Mouse (Mus musculus): Measurements from ENCODE around the gene Rpusd2. TPM values are rescaled to one million over a fixed set of nuclear protein-coding genes. Genes with fewer than 3 reads are reported as not detected.

Rpusd2 gene
- total and polyA plus RNA-seq, 3 experiments = 15.5 to 18.6 TPM; not detected in 1

- Histone ChIP-seq H3K4me3 (ENCODE audit: control insufficient read depth in 1 of 2, insufficient read depth in 1 of 2, low read depth in 2 of 2, low read length in 2 of 2) (no peak overlapping the region), H3K36me3 (ENCODE audit: control insufficient read depth in 1 of 2, insufficient read depth in 2 of 2, low read length in 2 of 2) (peaks cover 2 to 44% of the 10 kb centered on the region in 2 experiments; a peak in 3 of 4 replicates), H3K79me2 (ENCODE audit: control insufficient read depth, insufficient read depth, low read length, poor library complexity) (peaks cover 9% of the 10 kb centered on the region; the same call in 1 of the 2 replicates), H3K9me3 (replicated peaks; ENCODE audit: insufficient read depth, low read length) (no peaks in the 10 kb centered on the region), H3K4me1 (ENCODE audit: control insufficient read depth in 1 of 2, insufficient read depth in 2 of 2, low read length in 2 of 2) (no peaks in the 10 kb centered on the region), H3K27ac (ENCODE audit: control insufficient read depth, low read depth, low read length) (no peak overlapping the region), H3K27me3 (ENCODE audit: control insufficient read depth in 1 of 2, insufficient read depth in 2 of 2, low read length in 2 of 2) (no peaks in the 10 kb centered on the region), H3K9ac (ENCODE audit: control insufficient read depth, low read depth, low read length, poor library complexity, severe bottlenecking) (no peak overlapping the region)
- TF ChIP-seq TAL1 (IDR thresholded peaks at IDR 0.05; ENCODE audit: low read length) (0 out of 2 replicates have a peak, but pooled peaks have one; percentile 12), MEF2A (IDR thresholded peaks at IDR 0.05; ENCODE audit: extremely low read depth, insufficient replicate concordance, low read depth, low read length, poor library complexity, severe bottlenecking) (no peak), TCF12 (IDR thresholded peaks at IDR 0.05; ENCODE audit: low read depth, low read length) (peak; percentile 62; the same call in 1 of the 2 replicates), EP300 (IDR thresholded peaks at IDR 0.05; ENCODE audit: low read depth in 1 of 2, low read length in 2 of 2) (peak in 1 of 2 experiments; percentile 15; a peak in 1 of 4 replicates)
- DNase-seq (ENCODE audit: low read depth, low spot score) = no peak
Measured at GRCm38 (mm10) chr2:119060139-119060538, 25.5 kb downstream of the Rpusd2 start.

- Histone ChIP-seq H3K36me3 (ENCODE audit: control insufficient read depth in 1 of 2, insufficient read depth in 2 of 2, low read length in 2 of 2) (peaks cover 0 to 55% of the 10 kb centered on the region in 2 experiments; a peak in 2 of 4 replicates), H3K9ac (ENCODE audit: control insufficient read depth, low read depth, low read length, poor library complexity, severe bottlenecking) (no peak overlapping the region), H3K9me3 (replicated peaks; ENCODE audit: insufficient read depth, low read length) (no peaks in the 10 kb centered on the region), H3K4me1 (ENCODE audit: control insufficient read depth in 1 of 2, insufficient read depth in 2 of 2, low read length in 2 of 2) (no peaks in the 10 kb centered on the region), H3K4me3 (ENCODE audit: control insufficient read depth in 1 of 2, insufficient read depth in 1 of 2, low read depth in 2 of 2, low read length in 2 of 2) (no peak overlapping the region), H3K27ac (ENCODE audit: control insufficient read depth, low read depth, low read length) (no peak overlapping the region), H3K27me3 (ENCODE audit: control insufficient read depth in 1 of 2, insufficient read depth in 2 of 2, low read length in 2 of 2) (no peaks in the 10 kb centered on the region), H3K79me2 (ENCODE audit: control insufficient read depth, insufficient read depth, low read length, poor library complexity) (no peaks in the 10 kb centered on the region)
- no peak for DNase-seq (ENCODE audit: low read depth, low spot score)
- TF ChIP-seq CHD1 (IDR thresholded peaks at IDR 0.05; ENCODE audit: low read depth, low read length) (no peak), MAX (IDR thresholded peaks at IDR 0.05; ENCODE audit: low read length) (no peak), ETS1 (IDR thresholded peaks at IDR 0.05; ENCODE audit: low read depth, low read length) (no peak), TBP (IDR thresholded peaks at IDR 0.05; ENCODE audit: low read depth, low read length) (no peak), UBTF (IDR thresholded peaks at IDR 0.05; ENCODE audit: borderline replicate concordance, insufficient read depth, low read depth, low read length) (no peak), MYC (IDR thresholded peaks at IDR 0.05; ENCODE audit: low read depth, low read length) (no peak), POLR2AphosphoS2 (IDR thresholded peaks at IDR 0.05; ENCODE audit: low read length) (no peak), USF1 (IDR thresholded peaks at IDR 0.05; ENCODE audit: low read depth, low read length) (no peak), HCFC1 (IDR thresholded peaks at IDR 0.05; ENCODE audit: low read depth, low read length) (no peak), ZC3H11A (IDR thresholded peaks at IDR 0.05; ENCODE audit: low read depth, low read length) (no peak), MEF2A (IDR thresholded peaks at IDR 0.05; ENCODE audit: extremely low read depth, insufficient replicate concordance, low read depth, low read length, poor library complexity, severe bottlenecking) (no peak), MXI1 (IDR thresholded peaks at IDR 0.05; ENCODE audit: low read depth, low read length) (no peak)
Measured at GRCm38 (mm10) chr2:119072397-119072796, 37.8 kb downstream of the Rpusd2 start.

Measured in MEL (cell line).